8 mouse cellular contexts compared by ENCODE assay signal in genomic region chr12:111434745-111435327, GRCm38 (mm10). TPM values are rescaled to one million over a fixed set of nuclear protein-coding genes. Genes with fewer than 3 reads are reported as not detected.
A peak's percentile ranks its signal among the peaks of the same experiment; 100 is the strongest.
DNase-seq lines count a peak whose midpoint lies in the region; ATAC-seq lines count a peak whose summit lies in the region.

No protein-coding gene starts in this region.

- H3K4me3 ChIP-seq in neural tube, embryonic 11.5 days (ENCODE audit: low read depth, low read length) = no peak overlapping the region
- H3K4me3 ChIP-seq in forebrain, embryonic 13.5 days = no peak overlapping the region
- H3K4me3 ChIP-seq in neural tube, embryonic 13.5 days = no peak overlapping the region

- peaks cover 33% of the 10 kb centered on the region for H3K27me3 ChIP-seq in neural tube, embryonic 11.5 days (ENCODE audit: control insufficient read depth, insufficient read depth, low read length)
- peaks cover 70% of the 10 kb centered on the region for H3K27me3 ChIP-seq in forebrain, embryonic 13.5 days
- peaks cover 65% of the 10 kb centered on the region for H3K27me3 ChIP-seq in neural tube, embryonic 13.5 days

- no peak for ATAC-seq in neural tube, embryonic 11.5 days (ENCODE audit: insufficient read depth, low FRiP score, low TSS enrichment)
- ATAC-seq in forebrain, embryonic 13.5 days = no peak
- no peak for ATAC-seq in neural tube, embryonic 13.5 days (ENCODE audit: low read depth)

- 0 out of 2 replicates have a peak overlapping the region, but pooled peaks have one; percentile 20 for H3K27ac ChIP-seq in neural tube, embryonic 11.5 days (ENCODE audit: low read depth, low read length)
- H3K27ac ChIP-seq in forebrain, embryonic 13.5 days = peak overlapping the region; percentile 36
- 0 out of 2 replicates have a peak overlapping the region, but pooled peaks have one; percentile 28 for H3K27ac ChIP-seq in neural tube, embryonic 13.5 days (replicated peaks)

- no peaks in the 10 kb centered on the region for H3K36me3 ChIP-seq in neural tube, embryonic 11.5 days (ENCODE audit: control insufficient read depth, insufficient read depth, low read length)
- H3K36me3 ChIP-seq in forebrain, embryonic 13.5 days (ENCODE audit: poor library complexity, severe bottlenecking) = no peaks in the 10 kb centered on the region
- no peaks in the 10 kb centered on the region for H3K36me3 ChIP-seq in neural tube, embryonic 13.5 days

- 56% methylated on average over 8 of the region's 8 CpGs for WGBS in neural tube, embryonic 11.5 days
- 66% methylated on average over 8 of the region's 8 CpGs for WGBS in forebrain, embryonic 13.5 days
- 54% methylated on average over 8 of the region's 8 CpGs for WGBS in neural tube, embryonic 13.5 days

- H3K9ac ChIP-seq in neural tube, embryonic 11.5 days (ENCODE audit: low read length) = no peak overlapping the region
- no peak overlapping the region for H3K9ac ChIP-seq in forebrain, embryonic 13.5 days
- H3K9ac ChIP-seq in neural tube, embryonic 13.5 days = no peak overlapping the region

- no peaks in the 10 kb centered on the region for H3K4me1 ChIP-seq in neural tube, embryonic 11.5 days (ENCODE audit: control insufficient read depth, insufficient read depth, low read length)
- peaks cover 14% of the 10 kb centered on the region; the same call in 1 of the 2 replicates for H3K4me1 ChIP-seq in forebrain, embryonic 13.5 days
- H3K4me1 ChIP-seq in neural tube, embryonic 13.5 days (replicated peaks) = peaks cover 20% of the 10 kb centered on the region

- H3K9me3 ChIP-seq in neural tube, embryonic 11.5 days (ENCODE audit: control insufficient read depth, low read length) = no peaks in the 10 kb centered on the region
- no peaks in the 10 kb centered on the region for H3K9me3 ChIP-seq in forebrain, embryonic 13.5 days (replicated peaks)
- H3K9me3 ChIP-seq in neural tube, embryonic 13.5 days = no peaks in the 10 kb centered on the region

- no peak overlapping the region for H3K4me2 ChIP-seq in neural tube, embryonic 11.5 days (ENCODE audit: low read depth)
- H3K4me2 ChIP-seq in forebrain, embryonic 13.5 days = no peak overlapping the region
- H3K4me2 ChIP-seq in neural tube, embryonic 13.5 days = no peak overlapping the region

- no peak for DNase-seq in neural tube, embryonic 11.5 days (ENCODE audit: low spot score)
- no peak for DNase-seq in neural tube, embryonic 10.5 days (ENCODE audit: extremely low spot score, low spot score)
- peak; percentile 80 for DNase-seq in kidney, postnatal 10 days
- no peak for DNase-seq in frontal cortex, adult 2 months (ENCODE audit: extremely low spot score in 1 of 2, low spot score in 1 of 2)
- DNase-seq in layer of hippocampus, adult 9-11 months = no peak
- no peak for DNase-seq in urinary bladder, postnatal 14 days (ENCODE audit: low spot score)

RNA-seq across cellular contexts. Expression of gene Tnfaip2, which starts 7.4 kb away (rescaled TPM):
- polyA plus RNA-seq in neural tube, embryonic 11.5 days (2014; fragmentation: Nextera tagmentation; extraction: Ambion mirVana) = 3.4 and 3.7 TPM in 2 replicates
- 0.60 and 1.2 TPM in 2 replicates for polyA plus RNA-seq in forebrain, embryonic 13.5 days (2015; fragmentation: Nextera tagmentation; extraction: Ambion mirVana)
- polyA plus RNA-seq in neural tube, embryonic 13.5 days (2015; fragmentation: Nextera tagmentation; extraction: Ambion mirVana) = 0.98 and 1.9 TPM in 2 replicates
- polyA plus RNA-seq in frontal cortex, adult 2 months (2012; rRNA removed) = 1.0 and 1.5 TPM in 2 replicates

RNA-seq across cellular contexts. Expression of gene Exoc3l4, which starts 18.0 kb away (rescaled TPM):
- 5.3 and 6.6 TPM in 2 replicates for polyA plus RNA-seq in neural tube, embryonic 11.5 days (2014; fragmentation: Nextera tagmentation; extraction: Ambion mirVana)
- polyA plus RNA-seq in forebrain, embryonic 13.5 days (2015; fragmentation: Nextera tagmentation; extraction: Ambion mirVana) = 1.2 and 2.3 TPM in 2 replicates
- polyA plus RNA-seq in neural tube, embryonic 13.5 days (2015; fragmentation: Nextera tagmentation; extraction: Ambion mirVana) = 1.1 and 2.3 TPM in 2 replicates
- 3.8 and 4.8 TPM in 2 replicates for polyA plus RNA-seq in frontal cortex, adult 2 months (2012; rRNA removed)

RNA-seq across cellular contexts. Expression of gene Lbhd2, which starts 28.2 kb away (rescaled TPM):
- polyA plus RNA-seq in neural tube, embryonic 11.5 days (2014; fragmentation: Nextera tagmentation; extraction: Ambion mirVana) = not detected in 2 replicates
- 0.35 and 1.0 TPM in 2 replicates for polyA plus RNA-seq in forebrain, embryonic 13.5 days (2015; fragmentation: Nextera tagmentation; extraction: Ambion mirVana)
- 1.4 TPM in 1 of 2 replicates, not detected in the other for polyA plus RNA-seq in neural tube, embryonic 13.5 days (2015; fragmentation: Nextera tagmentation; extraction: Ambion mirVana)
- polyA plus RNA-seq in frontal cortex, adult 2 months (2012; rRNA removed) = 23.2 and 24.5 TPM in 2 replicates

RNA-seq across cellular contexts. Expression of gene Gm266, which starts 50.8 kb away (rescaled TPM):
- 5.2 and 5.3 TPM in 2 replicates for polyA plus RNA-seq in neural tube, embryonic 11.5 days (2014; fragmentation: Nextera tagmentation; extraction: Ambion mirVana)
- polyA plus RNA-seq in forebrain, embryonic 13.5 days (2015; fragmentation: Nextera tagmentation; extraction: Ambion mirVana) = 0.40 and 1.0 TPM in 2 replicates
- 1.6 TPM in 2 replicates for polyA plus RNA-seq in neural tube, embryonic 13.5 days (2015; fragmentation: Nextera tagmentation; extraction: Ambion mirVana)
- 6.4 and 7.4 TPM in 2 replicates for polyA plus RNA-seq in frontal cortex, adult 2 months (2012; rRNA removed)

RNA-seq across cellular contexts. Expression of gene Cdc42bpb, which starts 57.3 kb away (rescaled TPM):
- 36.7 and 37.2 TPM in 2 replicates for polyA plus RNA-seq in neural tube, embryonic 11.5 days (2014; fragmentation: Nextera tagmentation; extraction: Ambion mirVana)
- 25.1 and 34.0 TPM in 2 replicates for polyA plus RNA-seq in forebrain, embryonic 13.5 days (2015; fragmentation: Nextera tagmentation; extraction: Ambion mirVana)
- polyA plus RNA-seq in neural tube, embryonic 13.5 days (2015; fragmentation: Nextera tagmentation; extraction: Ambion mirVana) = 34.0 and 41.4 TPM in 2 replicates
- polyA plus RNA-seq in frontal cortex, adult 2 months (2012; rRNA removed) = 175 and 184 TPM in 2 replicates
